Mouse (Mus musculus) hindbrain, embryonic 15.5 days (tissue): Measurements from ENCODE around the gene Ltv1. TPM values are rescaled to one million over a fixed set of nuclear protein-coding genes. Genes with fewer than 3 reads are reported as not detected.
A peak's percentile ranks its signal among the peaks of the same experiment; 100 is the strongest.

Source experiments
- ATAC-seq: fragments of 200-750 bp; cut with Nextera tagmentation; 2 replicates; pipeline ENCODE4 v1.8.0; 2017; ENCODE audit warnings: low read depth, moderate number of reproducible peaks, moderate TSS enrichment; ENCODE audit not compliant: low FRiP score
- H3K27ac ChIP-seq: fragments of 300-500 bp; sonication (generic); replicated peaks from 2 replicates; pipeline ENCODE4 v1.5.1; 2015; ENCODE audit warnings: mild to moderate bottlenecking, inconsistent platforms
- H3K27me3 ChIP-seq: fragments of 300-500 bp; sonication (generic); 2 replicates; pipeline ENCODE4 v1.6.1; 2015; ENCODE audit warnings: control low read depth, inconsistent platforms
- H3K36me3 ChIP-seq: fragments of 300-500 bp; sonication (generic); 2 replicates; pipeline ENCODE4 v1.6.1; 2015; ENCODE audit warnings: control low read depth, inconsistent platforms
- H3K4me1 ChIP-seq: fragments of 300-500 bp; sonication (generic); replicated peaks from 2 replicates; pipeline ENCODE4 v1.6.1; 2015; ENCODE audit warnings: control low read depth, inconsistent platforms
- H3K4me2 ChIP-seq: fragments of 300-500 bp; sonication (generic); 2 replicates; pipeline ENCODE4 v1.6.1; 2015; ENCODE audit warnings: moderate library complexity, mild to moderate bottlenecking, inconsistent platforms
- H3K4me3 ChIP-seq: fragments of 300-500 bp; sonication (generic); 2 replicates; pipeline ENCODE4 v1.5.1; 2015; ENCODE audit warnings: mild to moderate bottlenecking, inconsistent platforms
- H3K9ac ChIP-seq: fragments of 300-500 bp; sonication (generic); 2 replicates; pipeline ENCODE4 v1.6.1; 2015; ENCODE audit warnings: inconsistent platforms
- H3K9me3 ChIP-seq: fragments of 300-500 bp; sonication (generic); 2 replicates; pipeline ENCODE4 v1.6.1; 2016; ENCODE audit warnings: control low read depth, inconsistent platforms
- WGBS: fragments of 180-500 bp; shearing (Covaris S2); methylation state at CpG from one replicate; pipeline ENCODE4 v1.1.7; 2015; 5-methylcytosine and 5-hydroxymethylcytosine counted together
- polyA plus RNA-seq: library from polyadenylated mRNA; unstranded; fragments of >200 nt; fragmentation: Nextera tagmentation; extraction: Ambion mirVana; gene quantifications from 2 replicates; pipeline ENCODE4 v1.2.1, GENCODE M21; 2015

Ltv1 gene
- polyA plus RNA-seq = 31.1 and 36.1 TPM in 2 replicates

- peak within 1 kb of the TSS; percentile 65 for H3K4me2 ChIP-seq
- H3K27me3 ChIP-seq = no peaks in the 10 kb centered on the region
- ATAC-seq = peak; percentile 100
- WGBS = under 1% methylated on average over 43 of the region's 43 CpGs
- H3K27ac ChIP-seq = peak within 1 kb of the TSS; percentile 70; the same call in 1 of the 2 replicates
- H3K9ac ChIP-seq = peak within 1 kb of the TSS; percentile 74
- no peaks in the 10 kb centered on the region for H3K9me3 ChIP-seq
- H3K36me3 ChIP-seq = peaks cover 11% of the 10 kb centered on the region
- peaks cover 7% of the 10 kb centered on the region for H3K4me1 ChIP-seq
- peak within 1 kb of the TSS; percentile 92 for H3K4me3 ChIP-seq
Observed at GRCm38 (mm10) chr10:13192731-13193351, at the start of gene Ltv1. TSS of gene Ltv1 (minus strand) at chr10:13193168.

- Histone ChIP-seq H3K9ac (no peak overlapping the region), H3K4me3 (no peak overlapping the region), H3K4me2 (no peak overlapping the region), H3K9me3 (no peaks in the 10 kb centered on the region), H3K4me1 (no peaks in the 10 kb centered on the region), H3K36me3 (no peaks in the 10 kb centered on the region), H3K27ac (no peak overlapping the region), H3K27me3 (no peaks in the 10 kb centered on the region)
- ATAC-seq = no peak
- WGBS = 75% methylated on average over 4 of the region's 4 CpGs
Observed at GRCm38 (mm10) chr10:13240431-13240830, 47.5 kb upstream of the Ltv1 start.

- no peak for ATAC-seq
- Histone ChIP-seq H3K9me3 (no peaks in the 10 kb centered on the region), H3K4me1 (peaks cover 2% of the 10 kb centered on the region; the same call in 1 of the 2 replicates), H3K4me2 (no peak overlapping the region), H3K36me3 (no peaks in the 10 kb centered on the region), H3K27me3 (no peaks in the 10 kb centered on the region), H3K4me3 (no peak overlapping the region), H3K9ac (no peak overlapping the region), H3K27ac (no peak overlapping the region)
- 92% methylated on average over 4 of the region's 4 CpGs for WGBS
Observed at GRCm38 (mm10) chr10:13238188-13238587, 45.2 kb upstream of the Ltv1 start.

GRCm38 (mm10) chr10:13236866-13237265 lies 43.9 kb upstream of the Ltv1 start:
- Histone ChIP-seq H3K4me2 (no peak overlapping the region), H3K36me3 (no peaks in the 10 kb centered on the region), H3K27me3 (no peaks in the 10 kb centered on the region), H3K27ac (no peak overlapping the region), H3K9me3 (no peaks in the 10 kb centered on the region), H3K4me1 (peaks cover 9% of the 10 kb centered on the region; the same call in 1 of the 2 replicates), H3K9ac (no peak overlapping the region), H3K4me3 (no peak overlapping the region)
- WGBS = 89% methylated on average over 5 of the region's 5 CpGs
- no peak for ATAC-seq

- no peak overlapping the region for H3K4me3 ChIP-seq
- peaks cover 9% of the 10 kb centered on the region; the same call in 1 of the 2 replicates for H3K4me1 ChIP-seq
- H3K27me3 ChIP-seq = no peaks in the 10 kb centered on the region
- no peak for ATAC-seq
- no peak overlapping the region for H3K4me2 ChIP-seq
- H3K36me3 ChIP-seq = no peaks in the 10 kb centered on the region
- no peaks in the 10 kb centered on the region for H3K9me3 ChIP-seq
- whole genome bisulfite sequencing = 53% methylated on average over 3 of the region's 3 CpGs
- no peak overlapping the region for H3K27ac ChIP-seq
- no peak overlapping the region for H3K9ac ChIP-seq
Observed at GRCm38 (mm10) chr10:13234503-13234902, 41.5 kb upstream of the Ltv1 start.

GRCm38 (mm10) chr10:13233941-13234340 lies 41.0 kb upstream of the Ltv1 start:
- H3K36me3 ChIP-seq = no peaks in the 10 kb centered on the region
- ATAC-seq = no peak
- H3K27ac ChIP-seq = no peak overlapping the region
- H3K27me3 ChIP-seq = no peaks in the 10 kb centered on the region
- H3K4me2 ChIP-seq = no peak overlapping the region
- WGBS = 58% methylated on average over 10 of the region's 10 CpGs
- H3K9ac ChIP-seq = no peak overlapping the region
- peaks cover 9% of the 10 kb centered on the region; the same call in 1 of the 2 replicates for H3K4me1 ChIP-seq
- H3K9me3 ChIP-seq = no peaks in the 10 kb centered on the region
- H3K4me3 ChIP-seq = no peak overlapping the region

- Histone ChIP-seq H3K4me2 (no peak overlapping the region), H3K9me3 (no peaks in the 10 kb centered on the region), H3K4me3 (no peak overlapping the region), H3K9ac (no peak overlapping the region), H3K36me3 (no peaks in the 10 kb centered on the region), H3K4me1 (peaks cover 9% of the 10 kb centered on the region; the same call in 1 of the 2 replicates), H3K27me3 (no peaks in the 10 kb centered on the region), H3K27ac (no peak overlapping the region)
- 46% methylated on average over 2 of the region's 2 CpGs for WGBS
- ATAC-seq = no peak
Observed at GRCm38 (mm10) chr10:13233143-13233622, 40.2 kb upstream of the Ltv1 start.

GRCm38 (mm10) chr10:13232443-13233142 lies 39.6 kb upstream of the Ltv1 start:
- WGBS = 42% methylated on average over 9 of the region's 9 CpGs

GRCm38 (mm10) chr10:13230716-13231115 lies 37.7 kb upstream of the Ltv1 start:
- no peak for ATAC-seq
- WGBS = 93% methylated on average over 7 of the region's 7 CpGs

More at GRCm38 (mm10) chr10:13232443-13233142, 39.6 kb upstream of the Ltv1 start:
- Histone ChIP-seq H3K9me3 (no peaks in the 10 kb centered on the region), H3K9ac (no peak overlapping the region), H3K4me2 (no peak overlapping the region), H3K27me3 (no peaks in the 10 kb centered on the region), H3K4me3 (no peak overlapping the region), H3K27ac (no peak overlapping the region), H3K36me3 (no peaks in the 10 kb centered on the region), H3K4me1 (peaks cover 9% of the 10 kb centered on the region; the same call in 1 of the 2 replicates)
- ATAC-seq = no peak

GRCm38 (mm10) chr10:13225377-13226063 lies 32.6 kb upstream of the Ltv1 start:
- WGBS = 89% methylated on average over 7 of the region's 7 CpGs
- H3K36me3 ChIP-seq = no peaks in the 10 kb centered on the region
- H3K4me2 ChIP-seq = no peak overlapping the region
- no peak for ATAC-seq
- no peaks in the 10 kb centered on the region for H3K4me1 ChIP-seq
- no peaks in the 10 kb centered on the region for H3K9me3 ChIP-seq
- no peak overlapping the region for H3K9ac ChIP-seq
- no peak overlapping the region for H3K27ac ChIP-seq
- H3K27me3 ChIP-seq = no peaks in the 10 kb centered on the region
- no peak overlapping the region for H3K4me3 ChIP-seq

More at GRCm38 (mm10) chr10:13230716-13231115, 37.7 kb upstream of the Ltv1 start:
- Histone ChIP-seq H3K4me1 (peaks cover 9% of the 10 kb centered on the region; the same call in 1 of the 2 replicates), H3K9me3 (no peaks in the 10 kb centered on the region), H3K36me3 (no peaks in the 10 kb centered on the region), H3K4me2 (no peak overlapping the region), H3K4me3 (no peak overlapping the region), H3K27ac (no peak overlapping the region), H3K27me3 (no peaks in the 10 kb centered on the region), H3K9ac (no peak overlapping the region)

- WGBS = 91% methylated on average over 3 of the region's 3 CpGs
Observed at GRCm38 (mm10) chr10:13222135-13222534, 29.2 kb upstream of the Ltv1 start.

GRCm38 (mm10) chr10:13220061-13220460 lies 27.1 kb upstream of the Ltv1 start:
- no peaks in the 10 kb centered on the region for H3K4me1 ChIP-seq
- H3K9ac ChIP-seq = no peak overlapping the region
- ATAC-seq = no peak
- no peak overlapping the region for H3K4me3 ChIP-seq
- H3K36me3 ChIP-seq = no peaks in the 10 kb centered on the region
- H3K27me3 ChIP-seq = no peaks in the 10 kb centered on the region
- H3K4me2 ChIP-seq = no peak overlapping the region
- H3K27ac ChIP-seq = no peak overlapping the region
- 62% methylated on average over 1 of the region's 1 CpGs for WGBS
- no peaks in the 10 kb centered on the region for H3K9me3 ChIP-seq

More at GRCm38 (mm10) chr10:13222135-13222534, 29.2 kb upstream of the Ltv1 start:
- Histone ChIP-seq H3K27me3 (no peaks in the 10 kb centered on the region), H3K36me3 (no peaks in the 10 kb centered on the region), H3K9ac (no peak overlapping the region), H3K4me2 (no peak overlapping the region), H3K4me3 (no peak overlapping the region), H3K27ac (no peak overlapping the region), H3K4me1 (no peaks in the 10 kb centered on the region), H3K9me3 (no peaks in the 10 kb centered on the region)
- ATAC-seq = no peak
